Mouse (Mus musculus) forebrain, embryonic 16.5 days (tissue): ENCODE measurements around the gene Hoxb8. TPM values are rescaled to one million over a fixed set of nuclear protein-coding genes. Genes with fewer than 3 reads are reported as not detected.

Experiments
- ATAC-seq: fragments of 200-750 bp; cut with Nextera tagmentation; 2 replicates; pipeline ENCODE4 v1.8.0; 2017; ENCODE audit warnings: mild to moderate bottlenecking, moderate library complexity
- H3K27ac ChIP-seq: fragments of 300-500 bp; sonication (generic); 2 replicates; pipeline ENCODE4 v1.5.1; 2014; ENCODE audit warnings: low read length, control low read depth
- H3K27me3 ChIP-seq: fragments of 300-500 bp; sonication (generic); replicated peaks from 2 replicates; pipeline ENCODE4 v1.6.1; 2014; ENCODE audit warnings: low read length; ENCODE audit not compliant: control insufficient read depth, insufficient read depth
- H3K36me3 ChIP-seq: fragments of 300-500 bp; sonication (generic); 2 replicates; pipeline ENCODE4 v1.6.1; 2014; ENCODE audit not compliant: control insufficient read depth, insufficient read depth
- H3K4me1 ChIP-seq: fragments of 300-500 bp; sonication (generic); replicated peaks from 2 replicates; pipeline ENCODE4 v1.6.1; 2014; ENCODE audit warnings: low read length; ENCODE audit not compliant: control insufficient read depth, insufficient read depth
- H3K4me2 ChIP-seq: fragments of 300-500 bp; sonication (generic); 2 replicates; pipeline ENCODE4 v1.6.1; 2014; ENCODE audit warnings: mild to moderate bottlenecking, low read length, control low read depth
- H3K4me3 ChIP-seq: fragments of 300-500 bp; sonication (generic); replicated peaks from 2 replicates; pipeline ENCODE4 v1.5.1; 2014; ENCODE audit warnings: mild to moderate bottlenecking, low read length, control low read depth
- H3K9ac ChIP-seq: fragments of 300-500 bp; sonication (generic); replicated peaks from 2 replicates; pipeline ENCODE4 v1.6.1; 2014; ENCODE audit warnings: low read depth, low read length, control low read depth
- H3K9me3 ChIP-seq: fragments of 300-500 bp; sonication (generic); 2 replicates; pipeline ENCODE4 v1.6.1; 2016; ENCODE audit warnings: low read length; ENCODE audit not compliant: control insufficient read depth
- WGBS: fragments of 180-500 bp; shearing (Covaris S2); extraction: QIAGEN DNeasy Blood & Tissue Kit; methylation state at CpG from one replicate; pipeline ENCODE4 v1.1.7; 2014; 5-methylcytosine and 5-hydroxymethylcytosine counted together
- polyA plus RNA-seq: library from polyadenylated mRNA; unstranded; fragments of >200 nt; fragmentation: Nextera tagmentation; extraction: Ambion mirVana; gene quantifications from 2 replicates; pipeline ENCODE4 v1.2.1, GENCODE M21; 2015

Gene Hoxb8
- polyA plus RNA-seq, 1 experiment from 2014 or later, result not detected

- Histone ChIP-seq H3K36me3 (no peaks in the 10 kb centered on the region), H3K9me3 (no peaks in the 10 kb centered on the region; the same call in 1 of the 2 replicates), H3K4me2 (no peak within 1 kb of the TSS), H3K4me3 (no peak within 1 kb of the TSS), H3K27ac (no peak within 1 kb of the TSS), H3K9ac (no peak within 1 kb of the TSS), H3K4me1 (no peaks in the 10 kb centered on the region), H3K27me3 (peaks cover 93% of the 10 kb centered on the region)
- no peak for ATAC-seq
- 2% methylated on average over 22 of the region's 22 CpGs for WGBS
Observed at GRCm38 (mm10) chr11:96291681-96292564, 10.2 kb downstream of the Hoxb8 start, which contains the start of gene Hoxb6. Gene Hoxb6, plus strand, starts transcription at chr11:96292476.

GRCm38 (mm10) chr11:96292565-96293301 is 11.0 kb downstream of the Hoxb8 start:
- H3K9ac ChIP-seq, result no peak overlapping the region
- 0% methylated on average over 12 of the region's 12 CpGs for whole genome bisulfite sequencing
- H3K9me3 ChIP-seq, result no peaks in the 10 kb centered on the region; the same call in 1 of the 2 replicates
- peaks cover 93% of the 10 kb centered on the region for H3K27me3 ChIP-seq
- H3K27ac ChIP-seq, result no peak overlapping the region
- no peak overlapping the region for H3K4me3 ChIP-seq
- no peak for ATAC-seq
- no peaks in the 10 kb centered on the region for H3K4me1 ChIP-seq
- no peaks in the 10 kb centered on the region for H3K36me3 ChIP-seq
- no peak overlapping the region for H3K4me2 ChIP-seq

- WGBS, result under 1% methylated on average over 22 of the region's 22 CpGs
- no peak overlapping the region for H3K27ac ChIP-seq
Observed at GRCm38 (mm10) chr11:96293302-96293921, 11.7 kb downstream of the Hoxb8 start.

GRCm38 (mm10) chr11:96294245-96295091 is 12.8 kb downstream of the Hoxb8 start:
- Histone ChIP-seq H3K9me3 (no peaks in the 10 kb centered on the region; the same call in 1 of the 2 replicates), H3K27ac (no peak overlapping the region), H3K9ac (no peak overlapping the region), H3K36me3 (no peaks in the 10 kb centered on the region), H3K4me1 (no peaks in the 10 kb centered on the region), H3K27me3 (peaks cover 94% of the 10 kb centered on the region), H3K4me2 (no peak overlapping the region), H3K4me3 (no peak overlapping the region)
- under 1% methylated on average over 32 of the region's 32 CpGs for WGBS
- no peak for ATAC-seq

More at GRCm38 (mm10) chr11:96293302-96293921, 11.7 kb downstream of the Hoxb8 start:
- Histone ChIP-seq H3K4me3 (no peak overlapping the region), H3K4me2 (no peak overlapping the region), H3K9ac (no peak overlapping the region), H3K27me3 (peaks cover 93% of the 10 kb centered on the region), H3K36me3 (no peaks in the 10 kb centered on the region), H3K9me3 (no peaks in the 10 kb centered on the region; the same call in 1 of the 2 replicates), H3K4me1 (no peaks in the 10 kb centered on the region)
- no peak for ATAC-seq

- H3K27me3 ChIP-seq, result peaks cover 95% of the 10 kb centered on the region
- H3K27ac ChIP-seq, result no peak overlapping the region
- ATAC-seq, result no peak
- H3K36me3 ChIP-seq, result no peaks in the 10 kb centered on the region
- no peak overlapping the region for H3K4me2 ChIP-seq
- H3K4me3 ChIP-seq, result no peak overlapping the region
- no peaks in the 10 kb centered on the region for H3K4me1 ChIP-seq
- 1% methylated on average over 30 of the region's 30 CpGs for WGBS
- no peak overlapping the region for H3K9ac ChIP-seq
- no peaks in the 10 kb centered on the region; the same call in 1 of the 2 replicates for H3K9me3 ChIP-seq
Observed at GRCm38 (mm10) chr11:96295092-96295835, 13.6 kb downstream of the Hoxb8 start.

- H3K27ac ChIP-seq, result no peak overlapping the region
Observed at GRCm38 (mm10) chr11:96296997-96297396, 15.3 kb downstream of the Hoxb8 start.

GRCm38 (mm10) chr11:96297428-96297827 is 15.7 kb downstream of the Hoxb8 start:
- Histone ChIP-seq H3K4me2 (no peak overlapping the region), H3K9me3 (no peaks in the 10 kb centered on the region; the same call in 1 of the 2 replicates), H3K9ac (no peak overlapping the region), H3K27me3 (peaks cover 97% of the 10 kb centered on the region), H3K27ac (no peak overlapping the region), H3K4me1 (no peaks in the 10 kb centered on the region), H3K36me3 (no peaks in the 10 kb centered on the region), H3K4me3 (no peak overlapping the region)
- WGBS, result under 1% methylated on average over 3 of the region's 3 CpGs
- no peak for ATAC-seq

More at GRCm38 (mm10) chr11:96296997-96297396, 15.3 kb downstream of the Hoxb8 start:
- no peak overlapping the region for H3K9ac ChIP-seq
- peaks cover 97% of the 10 kb centered on the region for H3K27me3 ChIP-seq
- 2% methylated on average over 2 of the region's 2 CpGs for WGBS
- H3K9me3 ChIP-seq, result no peaks in the 10 kb centered on the region; the same call in 1 of the 2 replicates
- H3K4me1 ChIP-seq, result no peaks in the 10 kb centered on the region
- H3K36me3 ChIP-seq, result no peaks in the 10 kb centered on the region
- H3K4me3 ChIP-seq, result no peak overlapping the region
- ATAC-seq, result no peak
- H3K4me2 ChIP-seq, result no peak overlapping the region
